In genomic region chr5:139909710-139910550, GRCm38 (mm10) we compare ENCODE assay signal across 8 mouse cellular contexts. TPM values are rescaled to one million over a fixed set of nuclear protein-coding genes. Genes with fewer than 3 reads are reported as not detected.
A peak's percentile ranks its signal among the peaks of the same experiment; 100 is the strongest.
DNase-seq lines count a peak whose midpoint lies in the region; ATAC-seq and TF ChIP-seq lines count a peak whose summit lies in the region.

No protein-coding gene starts in this region.

- H3K36me3 ChIP-seq in embryonic facial prominence, embryonic 10.5 days (replicated peaks), result no peaks in the 10 kb centered on the region
- no peaks in the 10 kb centered on the region for H3K36me3 ChIP-seq in hindbrain, embryonic 14.5 days (replicated peaks; ENCODE audit: control insufficient read depth, insufficient read depth)
- no peaks in the 10 kb centered on the region for H3K36me3 ChIP-seq in lung, postnatal 0 days (ENCODE audit: insufficient read depth, low read length)
- no peaks in the 10 kb centered on the region for H3K36me3 ChIP-seq in stomach, postnatal 0 days (ENCODE audit: control insufficient read depth, insufficient read depth, low read length)

- H3K27ac ChIP-seq in embryonic facial prominence, embryonic 10.5 days (replicated peaks), result no peak overlapping the region
- H3K27ac ChIP-seq in hindbrain, embryonic 14.5 days, result no peak overlapping the region
- H3K27ac ChIP-seq in lung, postnatal 0 days (ENCODE audit: low read length), result no peak overlapping the region
- no peak overlapping the region for H3K27ac ChIP-seq in stomach, postnatal 0 days (replicated peaks)

- 1% methylated on average over 29 of the region's 29 CpGs for WGBS in embryonic facial prominence, embryonic 10.5 days
- 1% methylated on average over 29 of the region's 29 CpGs for WGBS in hindbrain, embryonic 14.5 days
- 2% methylated on average over 29 of the region's 29 CpGs for WGBS in lung, postnatal 0 days
- 3% methylated on average over 29 of the region's 29 CpGs for WGBS in stomach, postnatal 0 days

- TF ChIP-seq EP300 in lung, postnatal 0 days (IDR thresholded peaks at IDR 0.05), result no peak
- TF ChIP-seq EP300 in stomach, postnatal 0 days (optimal IDR thresholded peaks at IDR 0.05), result no peak

- peak overlapping the region; percentile 74 for H3K4me3 ChIP-seq in embryonic facial prominence, embryonic 10.5 days
- H3K4me3 ChIP-seq in hindbrain, embryonic 14.5 days (replicated peaks; ENCODE audit: low read length), result peak overlapping the region; percentile 77
- peak overlapping the region; percentile 62; the same call in 1 of the 2 replicates for H3K4me3 ChIP-seq in lung, postnatal 0 days (ENCODE audit: low read depth, low read length)
- H3K4me3 ChIP-seq in stomach, postnatal 0 days (ENCODE audit: low read depth, low read length), result peak overlapping the region; percentile 19

- no peak for TF ChIP-seq CTCF in lung, postnatal 0 days (IDR thresholded peaks at IDR 0.05)
- no peak for TF ChIP-seq CTCF in stomach, postnatal 0 days (IDR thresholded peaks at IDR 0.05; ENCODE audit: low read depth)

- ATAC-seq in hindbrain, embryonic 14.5 days (ENCODE audit: low FRiP score), result no peak
- ATAC-seq in lung, postnatal 0 days, result no peak
- ATAC-seq in stomach, postnatal 0 days (ENCODE audit: low FRiP score, low TSS enrichment), result no peak
- ATAC-seq in activated CD4-positive, CD25-positive, alpha-beta regulatory T cell, adult 4 months, result no peak

- H3K4me2 ChIP-seq in hindbrain, embryonic 14.5 days (replicated peaks), result peak overlapping the region; percentile 96
- peak overlapping the region; percentile 98 for H3K4me2 ChIP-seq in lung, postnatal 0 days (replicated peaks; ENCODE audit: low read depth, low read length)
- H3K4me2 ChIP-seq in stomach, postnatal 0 days (replicated peaks; ENCODE audit: low read depth), result peak overlapping the region; percentile 23; the same call in 1 of the 2 replicates

- H3K4me1 ChIP-seq in embryonic facial prominence, embryonic 10.5 days, result peaks cover 63% of the 10 kb centered on the region
- peaks cover 41% of the 10 kb centered on the region for H3K4me1 ChIP-seq in hindbrain, embryonic 14.5 days (replicated peaks; ENCODE audit: control insufficient read depth, insufficient read depth, low read length)
- peaks cover 12% of the 10 kb centered on the region for H3K4me1 ChIP-seq in lung, postnatal 0 days (ENCODE audit: insufficient read depth, low read depth, low read length)
- H3K4me1 ChIP-seq in stomach, postnatal 0 days (replicated peaks; ENCODE audit: control insufficient read depth, insufficient read depth), result 0 out of 2 replicates have a peak, but pooled peaks cover 3% of the 10 kb centered on the region

- peak; percentile 26 to 47 for DNase-seq in heart, adult 18-20 months
- DNase-seq in heart, adult 9 months (ENCODE audit: low spot score in 2 of 2), result no peak
- peak; percentile 50 for DNase-seq in embryonic facial prominence, embryonic 10.5 days (ENCODE audit: low spot score)
- no peak for DNase-seq in hindbrain, embryonic 14.5 days (ENCODE audit: low spot score)
- DNase-seq in lung, postnatal 0 days (ENCODE audit: low spot score), result no peak
- DNase-seq in stomach, postnatal 0 days (ENCODE audit: low spot score), result no peak
- no peak for DNase-seq in right cerebral cortex, postnatal 10 days (ENCODE audit: low spot score in 2 of 2)

- peaks cover 100% of the 10 kb centered on the region for H3K27me3 ChIP-seq in embryonic facial prominence, embryonic 10.5 days (replicated peaks; ENCODE audit: low read depth, poor library complexity, severe bottlenecking)
- peaks cover 60% of the 10 kb centered on the region for H3K27me3 ChIP-seq in hindbrain, embryonic 14.5 days (ENCODE audit: control insufficient read depth, insufficient read depth, low read length)
- peaks cover 60% of the 10 kb centered on the region for H3K27me3 ChIP-seq in lung, postnatal 0 days (replicated peaks; ENCODE audit: insufficient read depth, low read length)
- H3K27me3 ChIP-seq in stomach, postnatal 0 days (ENCODE audit: control insufficient read depth, insufficient read depth, low read length), result peaks cover 34% of the 10 kb centered on the region; the same call in 1 of the 2 replicates

- peak overlapping the region; percentile 1; the same call in 1 of the 2 replicates for H3K9ac ChIP-seq in hindbrain, embryonic 14.5 days
- H3K9ac ChIP-seq in lung, postnatal 0 days (replicated peaks; ENCODE audit: low read depth), result no peak overlapping the region
- no peak overlapping the region for H3K9ac ChIP-seq in stomach, postnatal 0 days (ENCODE audit: low read length)

- H3K9me3 ChIP-seq in embryonic facial prominence, embryonic 10.5 days, result no peaks in the 10 kb centered on the region
- no peaks in the 10 kb centered on the region for H3K9me3 ChIP-seq in hindbrain, embryonic 14.5 days (ENCODE audit: control insufficient read depth, low read length)
- H3K9me3 ChIP-seq in lung, postnatal 0 days (ENCODE audit: low read length), result no peaks in the 10 kb centered on the region
- H3K9me3 ChIP-seq in stomach, postnatal 0 days (ENCODE audit: control insufficient read depth, low read length), result no peaks in the 10 kb centered on the region

RNA-seq across cellular contexts. Expression of gene Elfn1, which starts 2.2 kb away (rescaled TPM):
- under 1 TPM in 1 of 2 experiments, not detected in 1; 0.10 TPM for total RNA-seq in heart, adult 18-20 months (2021)
- polyA plus RNA-seq in embryonic facial prominence, embryonic 10.5 days (2016; fragmentation: Nextera tagmentation; extraction: Ambion mirVana), result 0.12 and 0.40 TPM in 2 replicates
- polyA plus RNA-seq in hindbrain, embryonic 14.5 days (2014; fragmentation: Nextera tagmentation; extraction: Ambion mirVana), result 3.5 and 5.0 TPM in 2 replicates
- polyA plus RNA-seq in lung, postnatal 0 days (2015; fragmentation: Nextera tagmentation; extraction: Ambion mirVana), result 1.5 TPM in 2 replicates
- polyA plus RNA-seq in stomach, postnatal 0 days (2015; fragmentation: Nextera tagmentation; extraction: Ambion mirVana), result 0.12 and 0.13 TPM in 2 replicates
- polyA plus RNA-seq in activated CD4-positive, CD25-positive, alpha-beta regulatory T cell, adult 4 months (2017; shearing (Covaris generic)), result not detected

Comparison
In these comparisons a context has a peak if more than half of its experiments do, and no peak if none do; other contexts are left out.
1. DNase-seq: peak in heart, adult 18-20 months (2 of 2) and embryonic facial prominence, embryonic 10.5 days (single experiment); none in heart, adult 9 months (0 of 2), hindbrain, embryonic 14.5 days (single experiment), lung, postnatal 0 days (single experiment), stomach, postnatal 0 days (single experiment) and right cerebral cortex, postnatal 10 days (0 of 2).
2. H3K4me3 ChIP-seq: peak in every context shown above with its lines; median percentile 77 in hindbrain, embryonic 14.5 days; 74 in embryonic facial prominence, embryonic 10.5 days; 62 in lung, postnatal 0 days; 19 in stomach, postnatal 0 days.
3. H3K4me2 ChIP-seq: peak in every context shown above with its lines; median percentile 98 in lung, postnatal 0 days; 96 in hindbrain, embryonic 14.5 days; 23 in stomach, postnatal 0 days.